Mouse (Mus musculus) frontal cortex, postnatal 10 days (tissue): ENCODE results near the gene Zfp143.
"Not testable (repeated sequence)": the region's sequence is repeated elsewhere in the genome, so short reads cannot be mapped to it uniquely, and the experiment has no call there.

Experiments used
- DNase-seq, 2 experiments: peaks; one replicate each; pipeline ENCODE4 v3.0.0; 2022; ENCODE audit warnings: low spot score in 2 of 2, mixed read lengths in 1 of 2

Gene Zfp143

GRCm38 (mm10) chr7:110132272-110132671 lies 71.3 kb downstream of the Zfp143 start:
- DNase-seq = not testable (repeated sequence)

- DNase-seq = no peak
These were observed 73.0 kb downstream of the Zfp143 start for GRCm38 (mm10) chr7:110133988-110134387.

- no peak for DNase-seq
These were observed 77.5 kb downstream of the Zfp143 start for GRCm38 (mm10) chr7:110138538-110138937.

- no peak for DNase-seq
These were observed 82.8 kb downstream of the Zfp143 start for GRCm38 (mm10) chr7:110143863-110144262.
